Mouse (Mus musculus) heart, embryonic 15.5 days (tissue): ENCODE results near the gene Ltbp4. TPM values are rescaled to one million over a fixed set of nuclear protein-coding genes. Genes with fewer than 3 reads are reported as not detected.

Experiments used
- ATAC-seq: fragments of 200-750 bp; cut with Nextera tagmentation; replicated peaks from 2 replicates; pipeline ENCODE4 v1.8.0; 2017; ENCODE audit warnings: low read depth, moderate TSS enrichment; ENCODE audit not compliant: insufficient number of reproducible peaks, insufficient read depth, low FRiP score
- H3K27ac ChIP-seq: fragments of 300-500 bp; sonication (generic); 2 replicates; pipeline ENCODE4 v1.5.1; 2015; ENCODE audit warnings: mild to moderate bottlenecking, inconsistent platforms
- H3K27me3 ChIP-seq: fragments of 300-500 bp; sonication (generic); 2 replicates; pipeline ENCODE4 v1.6.1; 2015; ENCODE audit warnings: inconsistent platforms
- H3K36me3 ChIP-seq: fragments of 300-500 bp; sonication (generic); 2 replicates; pipeline ENCODE4 v1.6.1; 2015; ENCODE audit warnings: mild to moderate bottlenecking, inconsistent platforms
- H3K4me1 ChIP-seq: fragments of 300-500 bp; sonication (generic); replicated peaks from 2 replicates; pipeline ENCODE4 v1.6.1; 2015; ENCODE audit warnings: inconsistent platforms
- H3K4me2 ChIP-seq: fragments of 300-500 bp; sonication (generic); 2 replicates; pipeline ENCODE4 v1.6.1; 2015; ENCODE audit warnings: inconsistent platforms, mild to moderate bottlenecking, moderate library complexity
- H3K4me3 ChIP-seq: fragments of 300-500 bp; sonication (generic); 2 replicates; pipeline ENCODE4 v1.5.1; 2015; ENCODE audit warnings: mild to moderate bottlenecking, inconsistent platforms
- H3K9ac ChIP-seq: fragments of 300-500 bp; sonication (generic); 2 replicates; pipeline ENCODE4 v1.6.1; 2015; ENCODE audit warnings: mild to moderate bottlenecking, inconsistent platforms
- H3K9me3 ChIP-seq: fragments of 300-500 bp; sonication (generic); replicated peaks from 2 replicates; pipeline ENCODE4 v1.6.1; 2016; ENCODE audit warnings: inconsistent platforms
- WGBS: fragments of 180-500 bp; shearing (Covaris S2); methylation state at CpG from one replicate; pipeline ENCODE4 v1.1.7; 2015; ENCODE audit warnings: mixed read lengths; 5-methylcytosine and 5-hydroxymethylcytosine counted together
- polyA plus RNA-seq: library from polyadenylated mRNA; unstranded; fragments of >200 nt; fragmentation: Nextera tagmentation; extraction: Ambion mirVana; gene quantifications from 2 replicates; pipeline ENCODE4 v1.2.1, GENCODE M21; 2015

Ltbp4 gene
- polyA plus RNA-seq, 1 experiment from 2014 or later, result 61.7 TPM

- Histone ChIP-seq H3K36me3 (no peaks in the 10 kb centered on the region), H3K27ac (no peak overlapping the region), H3K4me1 (peaks cover 36% of the 10 kb centered on the region), H3K27me3 (peaks cover 93% of the 10 kb centered on the region), H3K4me3 (peak overlapping the region; percentile 25), H3K9me3 (no peaks in the 10 kb centered on the region), H3K4me2 (peak overlapping the region; percentile 56), H3K9ac (no peak overlapping the region)
- WGBS, result 42% methylated on average over 34 of the region's 34 CpGs
- no peak for ATAC-seq
Measured at GRCm38 (mm10) chr7:27326101-27326880, 11.2 kb downstream of the Ltbp4 start.

DNA sequence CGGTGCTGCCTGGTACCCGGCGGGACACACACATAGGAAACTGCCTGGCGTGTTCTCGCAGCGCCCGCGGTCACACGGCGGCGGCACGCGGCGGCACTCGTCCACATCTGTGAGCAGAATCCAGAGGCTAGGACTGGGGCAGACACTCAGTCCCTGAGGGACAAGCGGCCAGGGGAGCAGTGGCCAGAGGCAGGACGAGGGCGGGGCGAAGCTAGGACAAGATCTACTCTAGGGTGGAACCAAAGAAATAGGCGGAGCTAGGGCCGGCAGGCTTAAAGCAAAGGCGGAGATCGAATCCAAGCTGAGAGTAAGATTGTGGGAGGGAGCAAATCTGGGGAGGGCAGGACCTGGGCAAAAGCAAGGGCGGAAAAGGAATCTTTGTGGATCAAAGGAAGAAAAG is 11.8 kb downstream of the Ltbp4 start:
- no peak overlapping the region for H3K9ac ChIP-seq
- ATAC-seq, result 0 out of 2 replicates have a peak, but pooled peaks have one; percentile 15
- H3K4me3 ChIP-seq, result peak overlapping the region; percentile 25
- 7% methylated on average over 24 of the region's 24 CpGs for WGBS
- no peaks in the 10 kb centered on the region for H3K36me3 ChIP-seq
- H3K4me2 ChIP-seq, result peak overlapping the region; percentile 56
- H3K9me3 ChIP-seq, result no peaks in the 10 kb centered on the region
- no peak overlapping the region for H3K27ac ChIP-seq
- H3K4me1 ChIP-seq, result peaks cover 30% of the 10 kb centered on the region
- H3K27me3 ChIP-seq, result peaks cover 89% of the 10 kb centered on the region

DNA sequence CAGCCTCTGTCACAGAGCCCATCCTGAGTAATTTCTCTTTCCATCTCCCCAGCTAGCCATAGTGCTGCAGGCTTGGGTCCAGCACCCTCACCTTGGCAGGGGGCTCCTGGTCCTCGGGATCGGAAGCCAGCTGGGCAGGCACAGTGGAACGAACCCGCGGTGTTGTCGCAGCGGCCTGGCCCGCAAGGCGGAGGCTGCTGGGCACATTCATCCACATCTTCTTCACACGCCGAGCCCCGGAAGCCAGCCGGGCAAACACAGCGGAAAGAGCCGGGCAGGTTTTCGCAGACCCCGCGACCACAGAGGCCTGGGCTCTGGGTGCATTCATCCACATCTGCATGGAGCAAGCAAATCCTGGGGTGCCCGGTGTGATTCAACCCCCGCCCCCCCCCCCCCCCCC is 12.6 kb downstream of the Ltbp4 start:
- WGBS, result 60% methylated on average over 19 of the region's 20 CpGs

DNA sequence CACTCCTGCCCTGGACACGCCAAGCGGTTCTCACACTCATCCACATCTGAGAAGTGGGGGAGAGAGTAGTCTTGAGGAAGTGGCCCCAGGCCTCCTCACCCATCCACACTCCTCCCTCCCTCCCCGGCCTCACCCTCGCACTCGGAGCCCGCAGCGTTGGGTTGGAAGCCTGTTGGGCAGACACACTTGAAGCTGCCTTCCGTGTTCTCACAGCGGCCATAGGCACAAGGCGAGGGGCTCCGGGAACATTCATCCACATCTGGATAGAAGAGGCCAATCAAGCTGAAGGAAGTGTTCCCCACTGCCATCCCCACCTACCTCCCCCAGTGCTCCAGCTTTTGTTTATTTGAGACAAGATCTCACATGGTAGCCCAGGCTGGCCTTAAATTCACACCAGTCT is 13.3 kb downstream of the Ltbp4 start:
- no peak overlapping the region for H3K4me3 ChIP-seq
- peaks cover 20% of the 10 kb centered on the region for H3K4me1 ChIP-seq
- no peak for ATAC-seq
- H3K36me3 ChIP-seq, result no peaks in the 10 kb centered on the region
- WGBS, result 94% methylated on average over 11 of the region's 11 CpGs
- no peaks in the 10 kb centered on the region for H3K9me3 ChIP-seq
- no peak overlapping the region for H3K4me2 ChIP-seq
- no peak overlapping the region for H3K27ac ChIP-seq
- H3K9ac ChIP-seq, result no peak overlapping the region
- peaks cover 74% of the 10 kb centered on the region for H3K27me3 ChIP-seq

More for the DNA sequence above, 12.6 kb downstream of the Ltbp4 start:
- Histone ChIP-seq H3K4me3 (no peak overlapping the region), H3K4me1 (peaks cover 25% of the 10 kb centered on the region), H3K36me3 (no peaks in the 10 kb centered on the region), H3K9me3 (no peaks in the 10 kb centered on the region), H3K4me2 (no peak overlapping the region), H3K27ac (no peak overlapping the region), H3K27me3 (peaks cover 82% of the 10 kb centered on the region), H3K9ac (no peak overlapping the region)
- no peak for ATAC-seq

DNA sequence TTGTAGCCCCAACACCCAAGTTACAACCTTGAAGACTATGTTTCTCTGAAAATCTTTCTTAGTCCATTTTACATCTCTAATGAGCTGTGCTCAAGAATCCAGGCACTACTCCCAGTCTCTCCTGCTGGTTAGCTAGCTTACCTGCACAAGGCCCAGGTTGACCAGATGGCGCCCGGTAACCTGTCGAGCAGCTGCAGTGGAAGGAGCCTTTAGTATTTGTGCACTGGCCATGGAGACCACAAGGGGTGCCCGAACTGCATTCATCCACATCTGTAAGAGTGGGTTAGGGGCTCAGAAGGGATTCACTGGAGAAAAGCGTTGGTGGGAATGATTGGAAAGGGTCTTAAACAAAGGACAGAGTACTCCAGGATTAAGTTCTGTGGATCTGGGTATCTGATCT is 14.5 kb downstream of the Ltbp4 start:
- no peak overlapping the region for H3K9ac ChIP-seq
- no peaks in the 10 kb centered on the region for H3K36me3 ChIP-seq
- peaks cover 63% of the 10 kb centered on the region for H3K27me3 ChIP-seq
- H3K4me1 ChIP-seq, result peaks cover 14% of the 10 kb centered on the region
- no peak overlapping the region for H3K27ac ChIP-seq
- 85% methylated on average over 5 of the region's 5 CpGs for WGBS
- no peaks in the 10 kb centered on the region for H3K9me3 ChIP-seq
- H3K4me2 ChIP-seq, result no peak overlapping the region
- ATAC-seq, result no peak
- no peak overlapping the region for H3K4me3 ChIP-seq

GRCm38 (mm10) chr7:27322291-27322690 is 15.2 kb downstream of the Ltbp4 start:
- Histone ChIP-seq H3K27ac (no peak overlapping the region), H3K27me3 (peaks cover 56% of the 10 kb centered on the region), H3K36me3 (0 out of 2 replicates have a peak, but pooled peaks cover 2% of the 10 kb centered on the region), H3K4me3 (no peak overlapping the region), H3K4me2 (no peak overlapping the region), H3K9ac (no peak overlapping the region), H3K4me1 (peaks cover 14% of the 10 kb centered on the region), H3K9me3 (no peaks in the 10 kb centered on the region)
- no peak for ATAC-seq
- WGBS, result 33% methylated on average over 13 of the region's 13 CpGs

DNA sequence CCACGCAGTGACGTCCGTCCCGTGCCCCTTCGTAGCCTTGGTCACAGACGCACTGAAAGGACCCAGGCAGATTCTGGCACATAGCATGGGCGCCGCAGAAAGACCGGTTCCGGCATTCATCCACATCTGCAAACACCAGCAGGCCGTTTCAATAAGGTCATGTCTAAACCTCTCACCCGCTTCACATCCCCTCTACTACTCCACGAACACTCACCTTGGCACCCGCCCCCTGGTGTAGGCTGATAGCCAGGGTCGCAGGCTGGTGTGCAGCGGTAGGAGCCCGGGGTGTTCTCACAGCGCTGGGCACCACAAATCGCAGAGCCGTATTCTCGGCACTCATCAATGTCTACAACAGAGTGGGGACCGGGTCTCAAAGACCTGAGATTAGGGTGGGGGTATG is 18.1 kb downstream of the Ltbp4 start:
- no peak overlapping the region for H3K4me2 ChIP-seq
- peaks cover 28% of the 10 kb centered on the region for H3K27me3 ChIP-seq
- no peak overlapping the region for H3K4me3 ChIP-seq
- no peaks in the 10 kb centered on the region; the same call in 1 of the 2 replicates for H3K9me3 ChIP-seq
- no peak overlapping the region for H3K9ac ChIP-seq
- no peak for ATAC-seq
- H3K27ac ChIP-seq, result no peak overlapping the region
- peaks cover 6% of the 10 kb centered on the region; the same call in 1 of the 2 replicates for H3K36me3 ChIP-seq
- H3K4me1 ChIP-seq, result no peaks in the 10 kb centered on the region
- 83% methylated on average over 22 of the region's 22 CpGs for WGBS

- Histone ChIP-seq H3K4me1 (peaks cover 2% of the 10 kb centered on the region; the same call in 1 of the 2 replicates), H3K9ac (no peak overlapping the region), H3K36me3 (peaks cover 22% of the 10 kb centered on the region), H3K4me3 (no peak overlapping the region), H3K27me3 (no peaks in the 10 kb centered on the region; the same call in 1 of the 2 replicates), H3K9me3 (peaks cover 6% of the 10 kb centered on the region; the same call in 1 of the 2 replicates), H3K4me2 (no peak overlapping the region), H3K27ac (no peak overlapping the region)
- WGBS, result 45% methylated on average over 7 of the region's 7 CpGs
- no peak; the same call in 1 of the 2 replicates for ATAC-seq
Measured at GRCm38 (mm10) chr7:27315958-27316357, 21.5 kb downstream of the Ltbp4 start.

GRCm38 (mm10) chr7:27314393-27314792 is 23.1 kb downstream of the Ltbp4 start:
- H3K27me3 ChIP-seq, result peaks cover 2% of the 10 kb centered on the region; the same call in 1 of the 2 replicates
- ATAC-seq, result no peak
- peaks cover 6% of the 10 kb centered on the region; the same call in 1 of the 2 replicates for H3K9me3 ChIP-seq
- WGBS, result 80% methylated on average over 3 of the region's 3 CpGs
- no peak overlapping the region for H3K9ac ChIP-seq
- no peak overlapping the region for H3K4me2 ChIP-seq
- H3K36me3 ChIP-seq, result peaks cover 22% of the 10 kb centered on the region
- no peak overlapping the region for H3K27ac ChIP-seq
- peaks cover 14% of the 10 kb centered on the region for H3K4me1 ChIP-seq
- H3K4me3 ChIP-seq, result no peak overlapping the region

- peaks cover 11% of the 10 kb centered on the region for H3K27me3 ChIP-seq
- no peak overlapping the region for H3K27ac ChIP-seq
- H3K4me2 ChIP-seq, result no peak overlapping the region
- H3K9ac ChIP-seq, result no peak overlapping the region
- peaks cover 21% of the 10 kb centered on the region for H3K4me1 ChIP-seq
- WGBS, result 84% methylated on average over 12 of the region's 12 CpGs
- no peak for ATAC-seq
- H3K36me3 ChIP-seq, result peaks cover 20% of the 10 kb centered on the region
- no peak overlapping the region for H3K4me3 ChIP-seq
- peaks cover 6% of the 10 kb centered on the region; the same call in 1 of the 2 replicates for H3K9me3 ChIP-seq
Measured at GRCm38 (mm10) chr7:27311651-27312284, 25.7 kb downstream of the Ltbp4 start.

- peaks cover 6% of the 10 kb centered on the region; the same call in 1 of the 2 replicates for H3K9me3 ChIP-seq
- no peak for ATAC-seq
- peaks cover 21% of the 10 kb centered on the region for H3K4me1 ChIP-seq
- no peak overlapping the region for H3K4me3 ChIP-seq
- H3K27ac ChIP-seq, result no peak overlapping the region
- H3K36me3 ChIP-seq, result peaks cover 20% of the 10 kb centered on the region
- H3K9ac ChIP-seq, result no peak overlapping the region
- 42% methylated on average over 8 of the region's 8 CpGs for WGBS
- H3K4me2 ChIP-seq, result peak overlapping the region; percentile 61
- H3K27me3 ChIP-seq, result peaks cover 12% of the 10 kb centered on the region
Measured at GRCm38 (mm10) chr7:27310996-27311535, 26.4 kb downstream of the Ltbp4 start.
